ENCODE assay signal across 17 mouse cellular contexts in genomic region chr10:51869409-51869808, GRCm38 (mm10).
"Had no signal": no experiment of that assay in that cellular context is flagged by ENCODE, and none has a peak within 500 bp of the region (broad histone marks: within the 10 kb centered on the region; RNA-seq: fewer than 3 reads in every experiment).

No protein-coding gene starts in this region.

- ATAC-seq: midbrain, embryonic 16.5 days had no signal

- H3K27ac ChIP-seq: midbrain, embryonic 10.5 days; midbrain, embryonic 12.5 days; neural tube, embryonic 12.5 days had no signal

- H3K4me3 ChIP-seq: midbrain, embryonic 10.5 days; midbrain, embryonic 12.5 days; neural tube, embryonic 12.5 days had no signal

- H3K36me3 ChIP-seq: midbrain, embryonic 10.5 days; midbrain, embryonic 12.5 days; neural tube, embryonic 12.5 days had no signal

- H3K4me2 ChIP-seq: lung, embryonic 14.5 days; midbrain, embryonic 12.5 days; neural tube, embryonic 12.5 days had no signal

- DNase-seq: lung, adult 18-20 months; lung, embryonic 14.5 days; lung, postnatal 10 days; lung, postnatal 4 days; midbrain, embryonic 14.5 days; retina, postnatal 1 day; right cerebral cortex, adult 18-20 months; right cerebral cortex, postnatal 25 days; right cerebral cortex, postnatal 4 days; spleen, adult 18-20 months; thymus, adult 18-20 months; thymus, postnatal 25 days; thymus, postnatal 4 days had no signal

- H3K9me3 ChIP-seq: midbrain, embryonic 10.5 days; midbrain, embryonic 12.5 days; neural tube, embryonic 12.5 days had no signal

- H3K4me1 ChIP-seq: midbrain, embryonic 10.5 days; midbrain, embryonic 12.5 days; neural tube, embryonic 12.5 days had no signal

- H3K27me3 ChIP-seq: midbrain, embryonic 12.5 days; neural tube, embryonic 12.5 days had no signal

- H3K9ac ChIP-seq: lung, embryonic 14.5 days; midbrain, embryonic 12.5 days; neural tube, embryonic 12.5 days had no signal
